Mouse (Mus musculus): ENCODE results near the gene Prkcb. TPM values are rescaled to one million over a fixed set of nuclear protein-coding genes. Genes with fewer than 3 reads are reported as not detected.
A peak's percentile ranks its signal among the peaks of the same experiment; 100 is the strongest.

Gene Prkcb
- total RNA-seq, 2 experiments from 2014 or later = 2.9 to 4.2 TPM

GRCm38 (mm10) chr7:122595897-122596296, 307.3 kb downstream of the Prkcb start:
- DNase-seq = no peak

DNA sequence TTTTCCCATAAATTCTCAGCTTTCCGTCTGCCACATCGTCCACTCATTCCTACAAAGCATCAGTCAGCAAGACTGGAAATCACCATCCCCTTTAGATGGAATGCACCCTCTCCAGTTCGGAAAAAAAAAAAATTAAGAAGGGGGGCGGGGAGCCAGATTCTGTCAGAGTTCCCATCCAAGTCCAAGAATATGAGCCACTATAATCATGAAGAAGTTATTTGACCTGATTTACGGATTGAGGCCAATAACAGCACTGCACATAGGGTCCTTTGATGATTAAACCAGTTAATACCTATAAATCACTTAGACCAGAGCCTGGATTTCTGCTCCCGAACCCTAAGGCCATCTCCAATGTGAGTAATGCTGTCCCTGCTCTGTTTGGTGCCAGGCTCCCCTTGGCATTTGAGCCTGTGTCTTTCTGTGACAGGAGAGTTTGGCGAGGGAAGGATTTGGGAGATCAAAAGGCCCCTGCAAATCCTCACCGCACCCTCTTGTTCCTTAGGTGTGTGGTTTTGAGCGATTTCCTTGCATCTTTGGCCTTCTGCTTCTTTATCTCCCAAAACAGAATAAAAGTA, 308.1 kb downstream of the Prkcb start:
- DNase-seq = no peak

GRCm38 (mm10) chr7:122597313-122597712, 308.8 kb downstream of the Prkcb start:
- DNase-seq = no peak

GRCm38 (mm10) chr7:122600856-122601255, 312.3 kb downstream of the Prkcb start:
- DNase-seq = no peak

GRCm38 (mm10) chr7:122605066-122605465, 316.5 kb downstream of the Prkcb start:
- DNase-seq = no peak

GRCm38 (mm10) chr7:122609420-122609819, 320.9 kb downstream of the Prkcb start:
- no peak for DNase-seq

DNA sequence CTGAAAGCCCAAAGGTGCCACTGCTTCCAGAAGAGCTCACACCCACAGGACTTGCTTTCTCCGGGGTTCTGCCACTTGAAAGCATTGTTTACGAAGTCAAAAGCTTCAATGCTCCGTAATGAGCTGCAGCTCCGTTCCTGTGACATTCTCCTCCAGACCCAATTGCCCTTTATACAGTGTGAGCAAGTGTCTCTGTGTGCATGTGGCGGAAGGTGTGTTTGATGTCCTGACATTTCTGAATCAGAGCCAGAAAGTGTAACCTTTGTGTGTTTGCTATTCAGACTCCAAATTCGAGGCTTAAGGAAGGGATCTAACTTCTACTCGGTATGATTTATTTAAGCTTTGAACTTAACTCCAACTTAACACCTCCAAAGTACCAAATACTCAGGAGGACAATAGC, 321.6 kb downstream of the Prkcb start:
- no peak for DNase-seq

DNA sequence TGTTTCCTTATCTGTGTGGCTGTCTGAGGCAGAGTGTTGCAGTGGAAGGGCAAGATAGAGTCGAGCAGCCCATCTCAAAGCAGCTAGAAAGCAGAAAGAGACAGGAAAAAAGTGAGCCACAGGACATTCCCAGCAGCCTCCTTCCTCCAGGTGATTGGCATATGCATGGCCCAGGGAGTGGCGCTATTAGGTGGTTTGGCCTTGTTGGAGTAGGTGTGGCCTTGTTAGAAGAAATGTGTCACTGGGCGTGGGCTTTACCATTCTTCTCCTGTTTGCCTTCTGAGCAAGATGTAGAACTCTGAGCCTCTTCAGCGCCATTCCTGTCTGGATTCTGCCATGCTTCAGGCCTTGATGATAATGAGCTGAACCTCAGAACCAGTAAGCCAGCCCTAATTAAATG, 325.3 kb downstream of the Prkcb start:
- no peak for DNase-seq

- DNase-seq = no peak
These were observed 333.7 kb downstream of the Prkcb start for GRCm38 (mm10) chr7:122622125-122622774.

- DNase-seq = no peak
These were observed 335.2 kb downstream of the Prkcb start for GRCm38 (mm10) chr7:122623753-122624152.

DNA sequence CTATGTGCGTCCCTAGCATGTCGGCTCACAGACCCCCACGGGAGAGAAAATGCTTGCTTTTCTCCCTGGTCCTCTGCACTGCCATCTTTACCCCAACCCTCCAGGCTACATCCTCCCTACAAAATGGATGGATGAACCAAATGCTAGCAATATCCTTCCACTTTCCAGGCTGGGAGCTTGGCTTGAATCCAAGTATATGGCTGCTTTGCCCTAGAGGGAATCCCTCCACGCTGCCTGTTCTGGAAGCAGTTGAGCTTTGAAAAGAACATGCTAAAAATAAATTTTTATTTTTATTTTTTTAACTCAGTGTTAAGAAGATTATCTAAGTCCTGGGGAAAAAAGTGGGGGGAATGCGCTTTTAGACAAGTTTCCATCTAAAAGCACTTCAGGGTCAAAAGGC, 339.5 kb downstream of the Prkcb start:
- no peak for DNase-seq

DNA sequence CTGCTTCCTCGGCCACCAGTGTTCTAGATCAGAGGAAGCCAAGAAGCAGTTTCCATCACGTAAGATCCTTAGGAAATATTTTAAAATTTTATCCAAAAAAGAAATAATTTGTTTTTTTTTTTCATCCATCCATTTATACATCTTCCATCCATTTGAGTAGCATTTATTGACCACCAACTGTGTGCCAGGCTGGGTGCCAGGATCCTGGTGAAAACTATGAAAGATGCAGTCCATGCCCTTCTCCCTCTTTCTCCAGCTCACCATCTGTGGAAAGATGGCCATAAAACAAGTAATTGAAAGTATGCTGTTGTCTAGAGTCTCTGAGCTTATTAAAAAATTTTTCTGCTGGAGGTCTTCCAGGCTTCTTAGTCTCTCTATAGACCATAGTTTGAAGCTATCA, 341.8 kb downstream of the Prkcb start:
- DNase-seq = no peak

GRCm38 (mm10) chr7:122631151-122631550, 342.6 kb downstream of the Prkcb start:
- DNase-seq = no peak

GRCm38 (mm10) chr7:122632946-122633345, 344.4 kb downstream of the Prkcb start:
- no peak for DNase-seq

DNA sequence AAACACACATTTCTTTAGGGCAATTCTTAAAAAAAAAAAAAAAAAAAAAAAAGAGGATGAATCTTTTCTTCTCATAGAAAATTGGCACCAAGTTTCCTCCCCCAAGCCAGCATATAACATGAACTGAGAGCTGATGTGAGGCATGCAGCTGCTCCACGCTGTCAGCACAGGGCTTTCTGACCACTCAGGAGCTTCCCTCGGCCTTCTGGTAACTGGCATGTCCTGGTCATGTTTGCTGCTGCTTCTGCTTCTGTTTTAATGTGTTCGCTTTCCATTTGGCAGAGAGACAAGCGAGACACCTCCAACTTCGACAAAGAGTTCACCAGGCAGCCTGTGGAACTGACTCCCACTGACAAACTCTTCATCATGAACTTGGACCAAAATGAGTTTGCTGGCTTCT, 344.9 kb downstream of the Prkcb start:
- no peak for DNase-seq

- DNase-seq = no peak
These were observed 355.1 kb downstream of the Prkcb start for GRCm38 (mm10) chr7:122643676-122644075.

- no peak for DNase-seq
These were observed 360.8 kb downstream of the Prkcb start for GRCm38 (mm10) chr7:122649306-122649705.

DNA sequence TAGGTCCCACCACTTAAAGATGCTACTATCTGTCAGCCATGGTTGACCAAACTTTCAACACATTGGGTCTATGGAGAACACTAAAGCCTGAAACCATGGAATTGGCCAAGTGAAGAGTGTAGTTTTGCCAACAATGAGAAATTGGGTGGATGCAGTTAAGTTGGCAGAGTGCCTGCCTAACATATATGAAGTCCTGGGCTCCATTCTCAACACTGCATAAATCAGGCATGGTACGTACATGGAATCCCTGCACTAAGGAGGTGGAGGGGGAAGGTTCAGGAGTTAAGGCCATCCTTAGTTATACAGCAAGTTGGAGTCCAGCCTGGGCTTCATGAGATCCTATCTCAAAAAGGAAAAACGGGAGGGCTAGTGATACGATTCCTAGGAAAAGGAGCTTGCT, 364.0 kb downstream of the Prkcb start:
- no peak for DNase-seq

GRCm38 (mm10) chr7:122656671-122657070, 368.1 kb downstream of the Prkcb start:
- DNase-seq = no peak

DNA sequence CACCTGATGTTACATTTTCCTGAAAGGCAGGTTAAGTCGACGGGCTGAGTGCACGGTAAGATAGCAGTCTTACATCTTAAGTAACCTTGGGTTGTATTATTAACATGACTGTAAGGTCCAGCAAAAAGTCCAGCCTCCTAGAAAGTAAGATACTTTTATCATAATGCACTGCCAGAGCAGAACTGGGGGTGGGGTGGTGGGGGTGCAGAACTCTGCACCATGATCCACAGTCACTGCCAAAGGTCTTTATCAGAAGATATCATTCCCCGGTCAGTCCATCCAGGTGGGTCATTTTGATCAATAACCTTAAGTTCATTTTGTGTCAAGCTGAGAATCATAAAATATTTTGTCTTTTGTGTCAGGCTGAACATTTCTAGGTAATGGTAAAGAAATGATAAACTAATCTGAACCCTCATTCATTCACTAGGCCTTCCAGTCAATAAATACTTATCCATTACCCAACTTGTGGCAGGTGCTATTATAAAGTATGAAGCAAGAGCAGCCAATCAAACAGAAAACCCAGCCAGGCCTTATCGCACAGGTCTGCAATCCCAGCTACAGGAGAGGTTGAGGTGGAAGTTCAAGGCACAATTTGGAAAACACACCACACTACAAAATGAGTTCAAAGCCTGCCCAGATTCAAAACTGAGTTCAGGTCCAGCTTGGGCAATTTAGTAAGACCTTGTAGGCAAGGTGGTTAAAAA, 369.0 kb downstream of the Prkcb start:
- DNase-seq = no peak

- no peak for DNase-seq
These were observed 376.9 kb downstream of the Prkcb start for GRCm38 (mm10) chr7:122665311-122666049.

DNA sequence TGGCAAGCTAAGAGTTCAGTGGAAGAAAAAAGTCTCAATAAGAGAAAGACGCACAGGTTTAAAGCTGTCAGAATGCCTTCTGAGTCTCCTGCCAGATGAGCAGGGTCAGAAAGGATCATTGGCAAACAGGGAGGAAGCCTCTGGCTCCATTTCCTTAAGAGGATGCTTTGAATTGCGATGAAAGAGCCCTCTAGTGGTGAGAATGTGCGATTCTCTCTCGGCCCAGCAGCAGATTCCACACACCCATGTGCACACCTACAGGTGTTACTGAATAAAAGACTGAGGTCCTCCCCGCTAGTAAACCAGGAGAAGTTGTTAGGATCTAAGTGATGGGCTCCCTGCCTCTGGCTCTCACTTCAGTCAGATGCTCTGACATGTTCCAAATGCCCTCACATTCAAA, 379.4 kb downstream of the Prkcb start:
- DNase-seq = peak; percentile 6

DNA sequence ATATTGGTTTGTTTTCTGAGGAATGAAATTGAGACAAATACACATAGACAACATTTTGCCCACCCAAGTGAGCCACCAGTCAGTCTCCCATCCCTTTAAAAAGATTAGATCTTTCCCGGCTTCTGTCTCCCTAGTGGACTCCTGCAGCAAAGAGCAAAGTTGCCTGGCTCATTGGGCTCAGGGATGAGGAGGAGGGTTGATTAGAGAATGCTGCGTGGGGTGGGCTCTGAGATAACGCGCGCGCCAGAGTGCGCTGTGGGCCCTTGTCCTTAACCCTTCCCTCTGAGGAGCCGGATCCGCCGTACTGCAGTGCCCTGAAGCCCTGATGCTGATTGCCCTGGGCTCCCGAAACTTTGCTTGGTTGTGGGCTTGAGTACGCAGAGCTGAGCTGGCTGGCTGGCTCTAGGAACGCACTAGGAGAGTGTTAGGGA, 381.9 kb downstream of the Prkcb start, which contains the start of gene Cacng3:
Gene Cacng3 (plus strand): TSS at position 51 of the 431 bp plus-strand sequence.
- DNase-seq = no peak
